Mouse (Mus musculus): ENCODE measurements around the gene Trip6.

DNA sequence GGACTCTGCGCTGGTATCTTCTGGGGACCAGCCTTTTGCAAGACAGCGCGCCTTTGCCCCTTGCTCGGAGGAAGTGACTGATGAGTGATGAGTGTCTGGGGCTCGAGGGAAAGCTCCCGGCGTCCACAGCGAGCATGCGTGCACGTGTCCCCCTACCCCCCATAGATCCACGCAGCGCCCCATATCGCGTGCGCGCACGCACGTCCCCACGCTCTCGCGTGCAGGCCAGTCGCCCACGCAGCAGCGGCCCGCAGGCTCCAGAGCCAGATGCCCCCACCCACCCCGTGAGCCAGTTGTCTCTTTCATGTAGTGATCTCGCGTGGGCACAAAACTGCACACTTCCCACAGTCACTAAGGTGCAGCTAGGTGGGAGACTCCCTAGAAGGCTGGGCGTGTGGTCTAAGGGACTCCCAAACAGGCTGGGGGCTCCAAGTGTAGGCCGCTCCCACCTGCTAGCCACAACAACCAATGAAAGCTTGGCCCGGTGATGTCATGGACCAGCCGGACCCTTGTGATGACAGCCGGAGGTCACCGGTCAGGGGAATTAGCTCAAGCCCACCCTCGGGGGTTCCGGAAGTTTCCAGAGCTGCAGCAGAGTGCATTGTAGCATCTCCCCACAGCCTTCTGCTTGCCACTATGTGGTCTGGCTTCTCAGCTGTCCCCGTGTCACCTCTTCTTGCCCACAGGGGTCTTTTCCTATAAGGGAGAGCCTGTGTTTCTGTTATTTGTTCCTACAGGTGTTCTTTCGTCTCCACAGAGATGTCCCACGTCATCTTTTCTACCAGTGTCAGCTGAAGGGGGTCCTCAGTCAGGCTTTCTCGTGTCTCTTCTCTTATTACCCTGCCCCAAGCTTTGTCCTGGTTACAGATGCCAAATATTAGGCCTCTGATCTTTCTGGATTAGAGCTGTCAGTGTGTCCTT is 26.9 kb downstream of the Trip6 start, which contains the start of gene Ache:
- TF ChIP-seq CTCF (IDR thresholded peaks at IDR 0.05; ENCODE audit: low read depth) (no peak), EP300 (IDR thresholded peaks at IDR 0.05; ENCODE audit: low read depth) (no peak)
